Mouse (Mus musculus) megakaryocyte, embryonic 14.5 days (primary cell): ENCODE results near the gene Sept1. TPM values are rescaled to one million over a fixed set of nuclear protein-coding genes. Genes with fewer than 3 reads are reported as not detected.

Experiments used
- H3K27me3 ChIP-seq: replicated peaks from 2 replicates; pipeline ENCODE3; 2012; ENCODE audit warnings: inconsistent platforms
- H3K36me3 ChIP-seq: replicated peaks from 2 replicates; pipeline ENCODE3; 2012; ENCODE audit warnings: low read length, inconsistent platforms, mixed read lengths
- H3K4me1 ChIP-seq: 2 replicates; pipeline ENCODE4 v1.6.1; 2012; ENCODE audit warnings: inconsistent platforms
- H3K4me3 ChIP-seq: replicated peaks from 2 replicates; pipeline ENCODE3; 2012; ENCODE audit warnings: moderate library complexity, mild to moderate bottlenecking, inconsistent platforms
- H3K9me3 ChIP-seq: 2 replicates; pipeline ENCODE4 v1.6.1; 2012; ENCODE audit warnings: inconsistent platforms
- FLI1 ChIP-seq: IDR thresholded peaks from 2 replicates; pipeline ENCODE4 v1.6.1; 2012; ENCODE audit warnings: low read length, inconsistent platforms, mixed read lengths
- GATA1 ChIP-seq: IDR thresholded peaks from 3 replicates; pipeline ENCODE4 v1.6.1; 2012; ENCODE audit warnings: mixed read lengths, low read length, inconsistent platforms, borderline replicate concordance
- polyA plus RNA-seq: library from polyadenylated mRNA; stranded (reverse); fragments of >175 nt; gene quantifications from 2 replicates; pipeline ENCODE4 v1.2.3, GENCODE M21; 2012; ENCODE audit warnings: low replicate concordance; ENCODE audit not compliant: insufficient read depth

Gene Sept1
- polyA plus RNA-seq, 1 experiment = 369 TPM

DNA sequence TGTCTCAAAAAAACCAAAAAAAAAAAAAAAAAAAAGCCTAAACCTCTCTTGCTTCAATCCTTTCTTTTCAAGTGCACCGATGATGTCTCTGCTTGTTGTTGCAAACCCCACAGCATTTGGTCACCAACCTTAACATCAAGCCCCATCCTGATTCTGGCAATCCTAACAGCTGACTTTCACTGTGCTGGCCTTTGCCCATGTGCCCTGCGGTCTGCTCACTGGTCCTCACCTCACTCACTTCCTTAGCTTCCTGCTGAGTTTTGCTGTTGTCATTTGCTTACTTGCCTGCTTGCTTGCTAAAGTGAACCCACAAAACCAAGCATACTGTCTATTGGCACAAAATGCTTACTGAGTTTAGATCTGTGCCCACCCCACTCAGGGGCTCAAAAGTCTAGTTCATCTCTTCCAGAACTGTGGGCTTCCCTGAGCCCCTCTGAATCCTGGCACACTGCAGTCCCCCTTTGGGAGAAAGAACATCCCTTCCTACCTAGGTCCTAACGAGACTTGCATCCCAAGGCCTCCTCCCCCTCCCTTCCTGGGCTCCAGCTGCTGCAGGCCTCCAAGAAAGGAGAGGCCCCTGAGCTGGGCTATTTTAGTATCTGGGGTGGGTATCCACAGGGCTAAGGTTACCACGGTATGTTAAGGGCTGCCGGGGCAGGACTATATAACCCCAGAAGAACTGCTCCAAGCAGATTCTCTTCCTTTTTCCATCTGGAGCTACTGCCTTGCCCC lies 21.8 kb downstream of the Sept1 start:
- Histone ChIP-seq H3K9me3 (no peaks in the 10 kb centered on the region), H3K4me3 (peak overlapping the region; percentile 85), H3K36me3 (peaks cover 36% of the 10 kb centered on the region), H3K4me1 (peaks cover 83% of the 10 kb centered on the region), H3K27me3 (no peaks in the 10 kb centered on the region)
- TF ChIP-seq FLI1 (no peak), GATA1 (no peak)

GRCm38 (mm10) chr7:127210266-127210665 lies 22.7 kb downstream of the Sept1 start:
- H3K4me3 ChIP-seq = peak overlapping the region; percentile 53
- H3K36me3 ChIP-seq = peaks cover 33% of the 10 kb centered on the region
- H3K27me3 ChIP-seq = no peaks in the 10 kb centered on the region
- peaks cover 80% of the 10 kb centered on the region for H3K4me1 ChIP-seq
- TF ChIP-seq FLI1 (no peak), GATA1 (no peak)
- H3K9me3 ChIP-seq = no peaks in the 10 kb centered on the region

GRCm38 (mm10) chr7:127209851-127210250 lies 23.1 kb downstream of the Sept1 start:
- peak overlapping the region; percentile 99 for H3K4me3 ChIP-seq
- H3K4me1 ChIP-seq = peaks cover 80% of the 10 kb centered on the region

GRCm38 (mm10) chr7:127208553-127209438 lies 24.1 kb downstream of the Sept1 start, which contains the start of gene Mylpf:
Gene Mylpf (plus strand): TSS chr7:127208890.
- no peaks in the 10 kb centered on the region for H3K27me3 ChIP-seq
- H3K4me1 ChIP-seq = peaks cover 75% of the 10 kb centered on the region
- peak within 1 kb of the TSS; percentile 99 for H3K4me3 ChIP-seq
- TF ChIP-seq FLI1 = no peak; the same call in 1 of the 2 replicates
- peak; percentile 80; the same call in 1 of the 3 replicates for TF ChIP-seq GATA1
- peaks cover 32% of the 10 kb centered on the region for H3K36me3 ChIP-seq
- no peaks in the 10 kb centered on the region for H3K9me3 ChIP-seq

More at GRCm38 (mm10) chr7:127209851-127210250, 23.1 kb downstream of the Sept1 start:
- H3K27me3 ChIP-seq = no peaks in the 10 kb centered on the region
- peaks cover 33% of the 10 kb centered on the region for H3K36me3 ChIP-seq
- TF ChIP-seq FLI1 (no peak), GATA1 (no peak)
- no peaks in the 10 kb centered on the region for H3K9me3 ChIP-seq

GRCm38 (mm10) chr7:127208295-127208552 lies 24.7 kb downstream of the Sept1 start, which contains the start of gene Tbc1d10b:
Gene Tbc1d10b (minus strand): TSS chr7:127208468.
- TF ChIP-seq FLI1 (no peak), GATA1 (no peak)
- H3K27me3 ChIP-seq = no peaks in the 10 kb centered on the region
- peak within 1 kb of the TSS; percentile 99 for H3K4me3 ChIP-seq
- peaks cover 75% of the 10 kb centered on the region for H3K4me1 ChIP-seq
- H3K9me3 ChIP-seq = no peaks in the 10 kb centered on the region
- H3K36me3 ChIP-seq = peaks cover 32% of the 10 kb centered on the region

DNA sequence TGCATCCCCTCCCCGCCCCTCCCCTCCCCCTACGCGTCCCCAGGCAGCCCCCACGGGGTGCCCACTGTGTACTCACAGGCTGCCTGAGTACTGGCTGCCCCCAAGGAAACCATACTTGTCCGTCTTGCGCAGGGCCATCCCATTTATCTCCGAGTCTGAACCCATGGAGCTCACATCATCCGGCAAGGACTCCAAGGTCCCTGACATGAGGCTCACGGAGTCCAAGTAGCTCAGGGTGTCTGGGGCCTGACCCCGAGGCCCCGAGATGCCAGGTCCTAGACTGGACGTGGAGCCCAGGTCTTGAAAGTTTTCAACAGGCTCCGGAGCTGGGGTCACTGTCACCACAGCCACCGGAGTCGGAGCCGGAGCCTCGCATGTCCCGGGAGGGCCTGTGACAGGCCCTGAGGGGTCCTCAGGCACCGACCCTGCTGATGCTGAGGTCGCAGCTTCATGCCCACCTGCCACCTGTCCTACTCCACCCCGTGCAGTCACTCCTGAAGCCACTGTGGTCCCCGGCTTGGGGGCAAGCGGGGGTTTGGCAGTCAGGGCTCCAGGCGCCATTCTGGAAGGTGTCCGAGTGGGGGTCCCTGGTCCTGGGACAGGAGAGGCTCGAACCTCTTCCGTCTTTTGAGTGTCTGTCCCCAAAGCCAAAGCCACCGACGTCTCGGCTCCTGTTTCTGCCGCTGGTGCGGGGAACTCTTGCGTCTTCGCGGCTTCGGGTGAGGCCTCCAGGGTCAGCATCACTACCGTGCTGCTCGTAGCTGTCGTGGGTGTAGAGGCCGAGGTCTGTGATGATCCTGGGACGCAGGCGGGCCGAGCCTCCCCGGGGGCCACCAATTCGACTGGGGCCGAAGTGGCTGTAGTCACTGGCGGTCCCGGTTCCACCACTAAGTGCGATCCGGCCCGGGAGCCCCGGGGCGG lies 25.3 kb downstream of the Sept1 start:
- H3K27me3 ChIP-seq = no peaks in the 10 kb centered on the region
- peaks cover 32% of the 10 kb centered on the region for H3K36me3 ChIP-seq
- TF ChIP-seq FLI1 = no peak
- TF ChIP-seq GATA1 = no peak
- H3K4me1 ChIP-seq = peaks cover 72% of the 10 kb centered on the region
- no peaks in the 10 kb centered on the region for H3K9me3 ChIP-seq
- peak overlapping the region; percentile 99 for H3K4me3 ChIP-seq

- no peak for TF ChIP-seq FLI1
- no peak for TF ChIP-seq GATA1
- H3K4me1 ChIP-seq = peaks cover 62% of the 10 kb centered on the region
- peaks cover 41% of the 10 kb centered on the region for H3K36me3 ChIP-seq
- H3K9me3 ChIP-seq = no peaks in the 10 kb centered on the region
- H3K27me3 ChIP-seq = no peaks in the 10 kb centered on the region
- peak overlapping the region; percentile 99 for H3K4me3 ChIP-seq
Observed at GRCm38 (mm10) chr7:127206606-127207005, 26.3 kb downstream of the Sept1 start.

- Histone ChIP-seq H3K4me3 (peak overlapping the region; percentile 97), H3K4me1 (peaks cover 68% of the 10 kb centered on the region), H3K9me3 (no peaks in the 10 kb centered on the region), H3K27me3 (no peaks in the 10 kb centered on the region), H3K36me3 (peaks cover 88% of the 10 kb centered on the region)
- TF ChIP-seq FLI1 (no peak), GATA1 (no peak)
Observed at GRCm38 (mm10) chr7:127196484-127196883, 36.4 kb downstream of the Sept1 start.

DNA sequence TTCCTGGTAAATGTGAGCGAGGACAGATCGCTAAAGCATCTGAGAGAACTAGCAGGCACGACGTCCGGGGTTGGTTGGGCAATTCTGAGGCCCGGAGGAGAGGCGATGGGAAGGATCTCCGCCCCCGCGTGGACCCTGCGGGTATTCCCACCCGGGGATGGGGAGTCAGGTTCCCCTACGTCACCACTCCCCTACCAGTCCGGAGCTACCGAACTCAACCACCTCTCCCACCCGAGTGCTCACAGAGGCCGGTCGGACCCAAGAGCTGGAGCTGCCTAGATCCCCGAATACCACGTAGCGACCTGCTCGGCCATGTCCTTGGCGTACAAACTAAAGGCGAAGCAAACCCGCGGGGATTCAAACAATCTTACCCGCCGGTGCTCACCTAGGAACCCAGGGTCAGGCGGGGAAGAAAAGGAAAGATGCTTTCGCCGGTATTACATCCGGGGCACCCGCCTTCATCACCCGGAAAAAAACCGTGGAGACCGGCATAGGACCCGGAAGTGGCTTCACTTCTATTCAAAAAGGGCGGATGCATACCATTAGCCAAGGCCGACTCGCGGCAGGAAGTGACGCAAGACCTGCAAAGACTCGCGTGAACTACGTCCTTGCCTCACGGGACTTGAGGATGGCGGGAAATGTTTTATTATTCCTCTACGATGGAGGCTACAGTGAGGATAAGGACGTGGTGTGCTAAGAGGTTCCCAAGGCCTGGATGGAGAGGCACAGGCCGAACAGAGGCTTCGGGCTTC lies 37.2 kb downstream of the Sept1 start, which contains the start of gene Cd2bp2:
Gene Cd2bp2 (minus strand): TSS at position 507 of the 752 bp plus-strand sequence.
- Histone ChIP-seq H3K4me1 (peaks cover 66% of the 10 kb centered on the region), H3K36me3 (peaks cover 86% of the 10 kb centered on the region)
- TF ChIP-seq FLI1 (peak; percentile 97), GATA1 (no peak)

More for the DNA sequence above, 37.2 kb downstream of the Sept1 start, which contains the start of gene Cd2bp2:
- Histone ChIP-seq H3K9me3 (no peaks in the 10 kb centered on the region), H3K4me3 (peak within 1 kb of the TSS; percentile 97), H3K27me3 (no peaks in the 10 kb centered on the region)
